Mouse (Mus musculus) kidney, adult 18-20 months (tissue): ENCODE data around the gene Islr.
A peak's percentile ranks its signal among the peaks of the same experiment; 100 is the strongest.

Experiments used
- DNase-seq: peaks from one replicate; pipeline ENCODE4 v3.0.0; 2021

Islr gene

GRCm38 (mm10) chr9:58150733-58151361 is 53.3 kb downstream of the Islr start:
- DNase-seq = peak; percentile 27

GRCm38 (mm10) chr9:58148806-58149205 is 55.3 kb downstream of the Islr start:
- DNase-seq = no peak

GRCm38 (mm10) chr9:58145417-58145816 is 58.7 kb downstream of the Islr start:
- no peak for DNase-seq

GRCm38 (mm10) chr9:58144664-58145063 is 59.4 kb downstream of the Islr start:
- no peak for DNase-seq

- no peak for DNase-seq
Measured at GRCm38 (mm10) chr9:58143419-58143818, 60.7 kb downstream of the Islr start.

GRCm38 (mm10) chr9:58139947-58140346 is 64.2 kb downstream of the Islr start:
- peak; percentile 21 for DNase-seq

- no peak for DNase-seq
Measured at GRCm38 (mm10) chr9:58135921-58136321, 68.2 kb downstream of the Islr start.

GRCm38 (mm10) chr9:58134906-58135305 is 69.2 kb downstream of the Islr start:
- no peak for DNase-seq

- DNase-seq = no peak
Measured at GRCm38 (mm10) chr9:58133893-58134884, 69.9 kb downstream of the Islr start.

GRCm38 (mm10) chr9:58131735-58132134 is 72.4 kb downstream of the Islr start:
- DNase-seq = peak; percentile 12

GRCm38 (mm10) chr9:58130909-58131308 is 73.2 kb downstream of the Islr start:
- DNase-seq = peak; percentile 40

GRCm38 (mm10) chr9:58129508-58129907 is 74.6 kb downstream of the Islr start:
- DNase-seq = no peak

GRCm38 (mm10) chr9:58128926-58129413 is 75.1 kb downstream of the Islr start:
- no peak for DNase-seq

GRCm38 (mm10) chr9:58125811-58126210 is 78.3 kb downstream of the Islr start:
- DNase-seq = no peak

GRCm38 (mm10) chr9:58125085-58125484 is 79.0 kb downstream of the Islr start:
- no peak for DNase-seq

GRCm38 (mm10) chr9:58118671-58119070 is 85.4 kb downstream of the Islr start, which contains the start of gene Ccdc33:
Gene Ccdc33 (minus strand): TSS chr9:58118823.
- DNase-seq = no peak

GRCm38 (mm10) chr9:58116024-58116651 is 88.0 kb downstream of the Islr start:
- no peak for DNase-seq

- DNase-seq = no peak
Measured at GRCm38 (mm10) chr9:58115297-58115925, 88.7 kb downstream of the Islr start.

GRCm38 (mm10) chr9:58114019-58114418 is 90.1 kb downstream of the Islr start:
- no peak for DNase-seq

- DNase-seq = peak; percentile 21
Measured at GRCm38 (mm10) chr9:58113279-58113884, 90.7 kb downstream of the Islr start.

- no peak for DNase-seq
Measured at GRCm38 (mm10) chr9:58112866-58113278, 91.2 kb downstream of the Islr start.

- no peak for DNase-seq
Measured at GRCm38 (mm10) chr9:58112321-58112751, 91.8 kb downstream of the Islr start.
